Mouse (Mus musculus) left cerebral cortex, postnatal 14 days (tissue): ENCODE measurements at regions not wholly inside any gene's neighbourhood (a gene's known extent, or its start where the extent isn't known, plus 50 kb on each side); places are given as distances from the start of the nearest gene placed in this dataset.

Experiments
- DNase-seq, 2 experiments: peaks; one replicate each; pipeline ENCODE4 v3.0.0; 2021 to 2022; ENCODE audit warnings: low spot score in 2 of 2, mixed read lengths in 1 of 2
- intact Hi-C: fragments of 180-260 bp; cut with DNase I; formaldehyde crosslinking; loops from one replicate; pipeline ENCODE4 v1.15.1; 2025

- DNase-seq = no peak
- intact Hi-C loops = no loop called here
These were observed 86.0 kb upstream of the Ado start for GRCm38 (mm10) chr10:67634795-67635194.

- no peak for DNase-seq
- intact Hi-C loops = no loop called here
These were observed 84.3 kb upstream of the Ado start for GRCm38 (mm10) chr10:67633063-67633462.

- no peak for DNase-seq
- intact Hi-C loops = no loop called here
These were observed 74.6 kb upstream of the Ado start for GRCm38 (mm10) chr10:67623338-67623737.

GRCm38 (mm10) chr10:67620018-67620417 is 71.3 kb upstream of the Ado start:
- DNase-seq = no peak
- intact Hi-C loops = no loop called here

- intact Hi-C loops = no loop called here
- DNase-seq = no peak
These were observed 69.4 kb upstream of the Ado start for GRCm38 (mm10) chr10:67618112-67618511.

- no peak for DNase-seq
- intact Hi-C loops = no loop called here
These were observed 66.3 kb upstream of the Ado start for GRCm38 (mm10) chr10:67615016-67615415.

GRCm38 (mm10) chr10:67610689-67611088 is 61.9 kb upstream of the Ado start:
- no peak for DNase-seq
- intact Hi-C loops = no loop called here

GRCm38 (mm10) chr10:67608033-67608432 is 59.3 kb upstream of the Ado start:
- no peak for DNase-seq
- intact Hi-C loops = no loop called here

GRCm38 (mm10) chr10:67607297-67608032 is 58.7 kb upstream of the Ado start:
- DNase-seq = no peak
- intact Hi-C loops = no loop called here

GRCm38 (mm10) chr10:67606739-67607138 is 58.0 kb upstream of the Ado start:
- intact Hi-C loops = no loop called here
- no peak for DNase-seq

GRCm38 (mm10) chr10:67599390-67599789 is 50.6 kb upstream of the Ado start:
- intact Hi-C loops = no loop called here
- DNase-seq = no peak

- intact Hi-C loops = no loop called here
These were observed 49.9 kb upstream of the Ado start for GRCm38 (mm10) chr10:67598590-67599047.

More at GRCm38 (mm10) chr10:67598590-67599047, 49.9 kb upstream of the Ado start:
- DNase-seq = no peak
